Mouse (Mus musculus) Patski (cell line): Measurements from ENCODE around the gene Hspa1a. TPM values are rescaled to one million over a fixed set of nuclear protein-coding genes. Genes with fewer than 3 reads are reported as not detected.
"Not testable (repeated sequence)": the region's sequence is repeated elsewhere in the genome, so short reads cannot be mapped to it uniquely, and the experiment has no call there.

ENCODE experiments used
- ATAC-seq: fragments of 100-300 bp; one replicate; pipeline ENCODE4 v1.8.0; 2021
- CTCF ChIA-PET: fragments of 350-600 bp; sonication (Branson Sonifier 250); formaldehyde crosslinking; loops from one replicate; lab custom pipeline; 2022; ENCODE audit warnings: inconsistent platforms; lab: Charles Lee
- POLR2A ChIA-PET: fragments of 350-600 bp; sonication (Branson Sonifier 250); formaldehyde crosslinking; loops from one replicate; lab custom pipeline; 2022; ENCODE audit warnings: antibody characterized with exemption, inconsistent platforms; lab: Charles Lee
- DNase-seq: peaks from one replicate; pipeline ENCODE4 v3.0.0-alpha.2; 2011; ENCODE audit warnings: low read depth, low spot score
- H3K27me3 ChIP-seq: fragments of 371-371 bp; one replicate; pipeline ENCODE4 v1.5.1; 2021
- CTCF ChIP-seq: fragments of 100-300 bp; IDR thresholded peaks from one replicate; pipeline ENCODE4 v1.5.1; 2021
- in situ Hi-C: fragments of 300-500 bp; cut with MboI; formaldehyde crosslinking; loops from 3 replicates; pipeline ENCODE4 v1.11.1; 2018; ENCODE audit warnings: low pct_unique_long_range_greater_than_20kb, mixed read lengths
- polyA plus RNA-seq: library from polyadenylated mRNA; unstranded; gene quantifications from one replicate; pipeline ENCODE4 v1.2.3, GENCODE M21; 2021

Gene Hspa1a
- polyA plus RNA-seq, 1 experiment from 2014 or later: 9.2 TPM

GRCm38 (mm10) chr17:35001452-35002152, 29.6 kb upstream of the Hspa1a start:
- no peak for TF ChIP-seq CTCF
- no peaks in the 10 kb centered on the region for H3K27me3 ChIP-seq
- ChIA-PET CTCF (no interaction called here), POLR2A (interaction anchor here (0.5 to 1.3 kb wide), 5 partner anchors 11 to 239 kb away, joined by 3 to 6 read pairs (median 3); partner anchors contain the start of gene Gpank1)
- in situ Hi-C loops: no loop called here
- DNase-seq (no peak), ATAC-seq (peak; percentile 23)

DNA sequence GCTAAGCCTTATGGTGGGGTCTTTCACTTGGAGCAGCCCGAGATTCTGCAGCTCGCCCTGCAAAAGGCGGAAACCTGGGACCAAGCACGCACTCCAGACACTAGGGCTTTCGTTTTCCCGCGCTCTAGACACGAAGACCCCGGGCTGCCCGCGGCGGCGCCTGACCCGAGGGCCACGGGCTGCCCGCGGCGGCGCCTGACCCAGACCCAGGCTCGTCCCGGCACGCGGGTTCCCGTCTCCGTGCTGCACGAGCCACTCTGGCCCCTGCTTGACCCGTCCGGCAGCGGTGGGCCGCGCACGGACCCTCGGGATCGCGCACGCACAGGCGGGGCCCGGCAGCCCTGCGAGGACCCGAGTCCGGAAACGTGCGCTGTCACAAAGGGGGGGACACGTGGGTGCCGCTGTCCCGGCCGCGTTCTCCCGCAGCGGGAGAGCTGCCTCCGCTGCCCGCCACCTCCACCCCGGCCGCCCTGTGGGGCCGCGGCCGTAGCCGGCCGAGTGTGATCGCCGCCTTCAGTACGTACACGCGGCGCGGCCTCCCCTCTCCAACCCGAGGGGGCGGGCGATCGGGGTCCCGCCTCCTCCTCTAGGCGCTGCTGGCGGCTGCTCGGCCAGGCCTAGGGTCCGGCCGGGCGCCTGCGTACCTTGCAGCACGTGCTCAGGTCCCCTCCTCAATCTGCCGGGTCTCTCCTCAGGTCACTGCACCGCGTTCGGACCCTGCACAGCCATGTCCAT, 28.9 kb upstream of the Hspa1a start, which contains the start of gene Vars:
Vars (plus strand) TSS at position 271 of the 735 bp plus-strand sequence.
- TF ChIP-seq CTCF: no peak
- no peaks in the 10 kb centered on the region for H3K27me3 ChIP-seq
- ATAC-seq: peak; percentile 72
- DNase-seq: no peak
- ChIA-PET CTCF (interaction anchor here (1.1 kb wide), 1 partner anchor 48 kb away, joined by 3 read pairs; no protein-coding TSS in a partner anchor), POLR2A (interaction anchor here (0.6 to 1.3 kb wide), 5 partner anchors 11 to 240 kb away, joined by 3 to 6 read pairs (median 3); partner anchors contain the start of genes Clic1 and Gpank1)
- in situ Hi-C loops: no loop called here

- ChIA-PET CTCF (interaction anchor here (1.1 kb wide), 1 partner anchor 48 kb away, joined by 3 read pairs; no protein-coding TSS in a partner anchor), POLR2A (interaction anchor here (0.6 to 0.7 kb wide), 2 partner anchors 18 to 50 kb away, joined by 3 read pairs; partner anchors contain the start of gene Clic1)
- DNase-seq, in situ Hi-C loops, ATAC-seq, H3K27me3 ChIP-seq: not testable (repeated sequence)
Observed at GRCm38 (mm10) chr17:34999871-35000716, 28.1 kb upstream of the Hspa1a start.

DNA sequence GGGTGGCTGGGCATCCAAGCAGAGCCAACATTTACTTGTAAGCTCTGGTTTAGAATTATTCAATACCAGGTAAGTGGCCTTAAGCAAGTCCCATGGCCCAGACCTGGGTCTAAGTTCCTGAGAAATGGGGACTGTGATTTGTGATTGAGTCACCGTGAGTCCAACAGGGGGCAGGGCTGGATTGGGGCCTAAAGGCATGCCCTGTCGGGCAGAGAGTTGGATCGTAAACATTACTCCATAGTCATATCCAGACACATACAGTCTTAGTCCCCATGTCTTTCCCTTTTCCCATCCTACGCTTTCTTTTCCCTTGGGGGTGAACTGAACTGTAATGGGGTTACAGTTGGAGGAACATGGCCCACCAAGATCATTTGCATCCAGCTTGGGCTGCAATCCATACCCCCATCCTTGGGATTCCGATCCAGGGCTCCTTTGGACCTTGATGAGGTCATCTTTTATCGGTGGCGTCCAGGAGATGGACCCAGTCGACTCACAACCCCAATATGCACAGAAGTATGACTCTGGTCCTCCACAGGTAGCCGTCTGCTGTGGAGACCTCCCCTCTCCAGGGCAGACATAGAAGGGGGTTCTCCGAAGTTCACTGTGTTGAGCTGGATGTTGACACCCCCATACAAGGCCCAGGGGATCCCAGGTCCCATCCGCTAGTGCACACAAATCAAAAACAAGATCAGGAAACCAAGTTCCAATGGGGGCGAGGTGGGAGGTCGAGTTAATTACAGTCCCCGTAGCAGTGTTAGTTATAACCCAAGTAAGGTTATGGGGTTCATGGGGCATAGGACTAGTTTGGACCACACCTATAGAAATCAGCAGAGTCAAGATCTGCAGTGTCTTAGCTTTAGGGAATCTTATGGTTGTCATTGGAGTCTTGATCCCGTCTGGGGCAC, 26.8 kb upstream of the Hspa1a start:
- ChIA-PET POLR2A (interaction anchor here (0.5 to 0.6 kb wide), 2 partner anchors 91 to 130 kb away, joined by 3 read pairs; no protein-coding TSS in a partner anchor), CTCF (interaction anchor here (0.7 to 1.6 kb wide), 4 partner anchors 11 to 17 kb away, joined by 3 to 5 read pairs (median 3); partner anchors contain the start of gene Lsm2)
- in situ Hi-C loops: no loop called here
- no peak for TF ChIP-seq CTCF
- DNase-seq: no peak
- ATAC-seq: no peak
- H3K27me3 ChIP-seq: no peaks in the 10 kb centered on the region

- CTCF ChIA-PET: interaction anchor here (1.6 kb wide), 1 partner anchor 13 kb away, joined by 5 read pairs; no protein-coding TSS in a partner anchor
- in situ Hi-C loops: no loop called here
- POLR2A ChIA-PET: interaction anchor here (0.7 kb wide), 1 partner anchor 92 kb away, joined by 3 read pairs; no protein-coding TSS in a partner anchor
- DNase-seq (no peak), ATAC-seq (no peak)
- no peaks in the 10 kb centered on the region for H3K27me3 ChIP-seq
- no peak for TF ChIP-seq CTCF
Observed at GRCm38 (mm10) chr17:34997142-34997483, 25.2 kb upstream of the Hspa1a start.

- DNase-seq (no peak), ATAC-seq (no peak)
- no peaks in the 10 kb centered on the region for H3K27me3 ChIP-seq
- ChIA-PET POLR2A (interaction anchor here (0.5 to 0.7 kb wide), 2 partner anchors 25 to 91 kb away, joined by 3 read pairs; no protein-coding TSS in a partner anchor), CTCF (interaction anchor here (1.1 to 2.5 kb wide), 2 partner anchors 12 to 24 kb away, joined by 3 to 8 read pairs; no protein-coding TSS in a partner anchor)
- no peak for TF ChIP-seq CTCF
- in situ Hi-C loops: no loop called here
Observed at GRCm38 (mm10) chr17:34996411-34997141, 24.6 kb upstream of the Hspa1a start.

- DNase-seq, H3K27me3 ChIP-seq, ATAC-seq, POLR2A ChIA-PET, in situ Hi-C loops: not testable (repeated sequence)
- CTCF ChIA-PET: interaction anchor here (1.1 to 2.5 kb wide), 2 partner anchors 12 to 25 kb away, joined by 3 to 8 read pairs; no protein-coding TSS in a partner anchor
Observed at GRCm38 (mm10) chr17:34995927-34996326, 24.0 kb upstream of the Hspa1a start.

DNA sequence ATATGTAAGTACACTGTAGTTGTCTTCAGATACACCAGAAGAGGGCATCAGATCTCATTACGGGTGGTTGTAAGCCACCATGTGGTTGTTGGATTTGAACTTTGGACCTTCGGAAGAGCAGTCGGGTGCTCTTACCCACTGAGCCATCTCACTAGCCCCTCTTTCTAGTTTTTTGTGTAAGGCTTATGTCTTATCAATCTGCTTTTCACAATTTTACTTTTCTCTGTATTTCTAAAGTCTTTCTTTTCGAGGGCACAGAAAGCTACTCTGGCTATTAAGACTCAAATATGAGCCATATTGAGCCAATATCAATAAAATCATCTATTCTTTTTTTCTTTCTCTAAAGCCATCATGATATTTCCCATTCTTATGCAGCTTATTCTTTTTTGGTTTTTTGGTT, 23.2 kb upstream of the Hspa1a start:
- in situ Hi-C loops, ATAC-seq, H3K27me3 ChIP-seq, DNase-seq, POLR2A ChIA-PET: not testable (repeated sequence)
- CTCF ChIA-PET: interaction anchor here (2.5 kb wide), 1 partner anchor 11 kb away, joined by 8 read pairs; no protein-coding TSS in a partner anchor
